Mouse (Mus musculus): ENCODE results near the gene Farp1.

Gene Farp1

GRCm38 (mm10) chr14:121229036-121229773 lies 194.2 kb downstream of the Farp1 start:
- DNase-seq = no peak

GRCm38 (mm10) chr14:121231232-121231631 lies 196.2 kb downstream of the Farp1 start:
- no peak for DNase-seq

GRCm38 (mm10) chr14:121234741-121235307 lies 199.8 kb downstream of the Farp1 start:
- no peak for DNase-seq

GRCm38 (mm10) chr14:121236736-121237135 lies 201.7 kb downstream of the Farp1 start:
- DNase-seq = no peak

- DNase-seq = no peak
These were observed 203.7 kb downstream of the Farp1 start for GRCm38 (mm10) chr14:121238727-121239126.

GRCm38 (mm10) chr14:121239386-121239785 lies 204.4 kb downstream of the Farp1 start:
- DNase-seq = peak; percentile 43 to 65

GRCm38 (mm10) chr14:121244104-121244503 lies 209.1 kb downstream of the Farp1 start:
- DNase-seq = no peak

GRCm38 (mm10) chr14:121246048-121246731 lies 211.2 kb downstream of the Farp1 start:
- peak; percentile 31 to 55 for DNase-seq

- no peak for DNase-seq
These were observed 212.3 kb downstream of the Farp1 start for GRCm38 (mm10) chr14:121247287-121247686.

GRCm38 (mm10) chr14:121248346-121248745 lies 213.3 kb downstream of the Farp1 start:
- DNase-seq = no peak

GRCm38 (mm10) chr14:121251099-121251498 lies 216.1 kb downstream of the Farp1 start:
- no peak for DNase-seq

GRCm38 (mm10) chr14:121251708-121252107 lies 216.7 kb downstream of the Farp1 start:
- DNase-seq = no peak

- no peak for DNase-seq
These were observed 217.5 kb downstream of the Farp1 start for GRCm38 (mm10) chr14:121252542-121252941.

GRCm38 (mm10) chr14:121254869-121255268 lies 219.9 kb downstream of the Farp1 start:
- DNase-seq = no peak

GRCm38 (mm10) chr14:121255469-121255868 lies 220.5 kb downstream of the Farp1 start:
- DNase-seq = no peak

GRCm38 (mm10) chr14:121256896-121257295 lies 221.9 kb downstream of the Farp1 start:
- DNase-seq = no peak

GRCm38 (mm10) chr14:121259332-121259731 lies 224.3 kb downstream of the Farp1 start:
- DNase-seq = no peak

- peak in 1 of 2 experiments; percentile 41 for DNase-seq
These were observed 224.8 kb downstream of the Farp1 start for GRCm38 (mm10) chr14:121259789-121260188.

GRCm38 (mm10) chr14:121261229-121261879 lies 226.4 kb downstream of the Farp1 start:
- DNase-seq = no peak

- no peak for DNase-seq
These were observed 227.6 kb downstream of the Farp1 start for GRCm38 (mm10) chr14:121262606-121263005.

GRCm38 (mm10) chr14:121263912-121264311 lies 228.9 kb downstream of the Farp1 start:
- no peak for DNase-seq

- DNase-seq = no peak
These were observed 229.5 kb downstream of the Farp1 start for GRCm38 (mm10) chr14:121264453-121264852.

GRCm38 (mm10) chr14:121267801-121268200 lies 232.8 kb downstream of the Farp1 start:
- no peak for DNase-seq
